Mouse (Mus musculus) CH12F3 (cell line): Measurements from ENCODE around the gene Oog1.
"Not testable (repeated sequence)": the region's sequence is repeated elsewhere in the genome, so short reads cannot be mapped to it uniquely, and the experiment has no call there.

ENCODE experiments used
- in situ Hi-C: fragments of 300-500 bp; cut with MboI; formaldehyde crosslinking; loops from 2 replicates; pipeline ENCODE4 v1.14.3; 2020; ENCODE audit warnings: low sequenced_read_pairs

The Oog1 gene

DNA sequence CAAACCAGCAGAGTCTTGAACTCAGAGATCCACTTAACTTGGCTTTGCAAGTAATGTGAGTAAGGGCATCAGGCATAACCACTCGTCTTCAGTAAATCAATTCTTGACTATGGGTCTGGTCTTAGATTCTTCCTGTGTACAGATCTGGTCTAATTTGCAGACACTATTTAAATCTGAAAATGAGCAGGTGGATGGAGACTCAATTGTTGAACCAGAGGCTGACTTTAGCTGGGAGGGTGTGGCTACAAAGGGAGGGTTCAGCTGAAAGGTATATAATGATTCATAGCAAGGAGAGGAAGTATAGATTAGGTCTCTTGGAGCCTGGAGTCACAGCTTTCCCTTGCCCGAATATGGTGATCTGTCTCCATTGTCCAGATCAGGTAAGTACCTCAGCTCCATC is at the start of gene Oog1:
Gene Oog1, plus strand, starts transcription at position 301 of the 400 bp plus-strand sequence.
- in situ Hi-C loops: not testable (repeated sequence)

DNA sequence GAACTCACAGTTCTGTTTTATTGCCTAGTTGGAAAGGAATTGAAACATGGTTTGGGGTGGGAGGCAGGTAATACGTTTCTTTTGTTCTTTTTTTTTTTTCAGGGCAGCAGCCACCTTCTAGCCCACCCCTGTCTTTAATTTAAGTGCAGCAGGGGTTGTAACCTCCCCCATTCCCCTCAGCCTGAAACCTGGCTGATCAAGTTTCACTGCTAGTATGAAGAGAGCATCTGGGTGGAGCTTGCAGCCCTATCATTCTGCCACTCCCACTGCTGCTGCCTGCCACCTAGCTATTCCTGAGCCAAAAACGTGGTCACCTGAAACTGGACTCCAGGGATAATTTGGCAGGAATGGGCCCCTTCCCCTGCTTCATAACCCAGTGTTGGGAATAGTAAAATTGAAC is 1.1 kb upstream of the Oog1 start:
- in situ Hi-C loops: not testable (repeated sequence)

GRCm38 (mm10) chr12:87618569-87618968 is 16.1 kb downstream of the Oog1 start, which contains the start of gene Gm4027:
Gm4027 (plus strand) TSS chr12:87618869.
- in situ Hi-C loops: not testable (repeated sequence)

DNA sequence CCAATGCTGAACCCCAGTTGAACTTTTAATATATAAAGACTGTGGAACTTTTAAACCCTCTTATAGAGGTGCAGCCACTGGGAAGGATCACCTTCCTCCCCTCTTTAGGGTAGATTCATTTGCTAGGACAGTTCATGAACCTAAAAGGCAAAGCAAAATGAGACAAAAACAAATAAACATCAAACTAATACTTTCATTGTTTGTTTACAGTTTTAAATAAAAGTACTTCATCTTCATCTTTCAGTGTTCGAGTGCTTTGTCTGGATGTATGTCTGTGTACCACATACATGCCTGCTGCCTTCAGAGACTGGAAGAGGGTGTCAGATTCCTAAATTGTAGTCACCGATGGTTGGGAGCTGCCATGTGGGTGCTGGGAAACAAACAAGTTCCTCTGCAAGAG is 42.0 kb downstream of the Oog1 start, which contains the start of gene Gm16381:
Gene Gm16381, minus strand, starts transcription at position 101 of the 400 bp plus-strand sequence.
- in situ Hi-C loops: not testable (repeated sequence)

GRCm38 (mm10) chr12:87652916-87653703 is 50.6 kb downstream of the Oog1 start:
- in situ Hi-C loops: not testable (repeated sequence)
